Mouse (Mus musculus) lung, postnatal 0 days (tissue): Measurements from ENCODE around the gene Prep. TPM values are rescaled to one million over a fixed set of nuclear protein-coding genes. Genes with fewer than 3 reads are reported as not detected.

ENCODE experiments used
- ATAC-seq: fragments of 200-750 bp; cut with Nextera tagmentation; 2 replicates; pipeline ENCODE4 v1.8.0; 2017; ENCODE audit warnings: moderate library complexity
- DNase-seq: peaks from one replicate; pipeline ENCODE4 v3.0.0-alpha.2; 2016; ENCODE audit warnings: low spot score
- H3K27ac ChIP-seq: fragments of 300-500 bp; sonication (generic); 2 replicates; pipeline ENCODE4 v1.5.1; 2014; ENCODE audit warnings: antibody characterized with exemption, mild to moderate bottlenecking, low read length, mixed read lengths
- H3K27me3 ChIP-seq: fragments of 300-500 bp; sonication (generic); replicated peaks from 2 replicates; pipeline ENCODE4 v1.6.1; 2014; ENCODE audit warnings: low read length, mixed read lengths; ENCODE audit not compliant: insufficient read depth
- H3K36me3 ChIP-seq: fragments of 300-500 bp; sonication (generic); 2 replicates; pipeline ENCODE4 v1.6.1; 2014; ENCODE audit warnings: low read length, mixed read lengths; ENCODE audit not compliant: insufficient read depth
- H3K4me1 ChIP-seq: fragments of 300-500 bp; sonication (generic); 2 replicates; pipeline ENCODE4 v1.6.1; 2014; ENCODE audit warnings: antibody characterized with exemption, low read depth, low read length, mixed read lengths; ENCODE audit not compliant: insufficient read depth
- H3K4me2 ChIP-seq: fragments of 300-500 bp; sonication (generic); replicated peaks from 2 replicates; pipeline ENCODE4 v1.6.1; 2014; ENCODE audit warnings: low read depth, mild to moderate bottlenecking, low read length, moderate library complexity, mixed read lengths
- H3K4me3 ChIP-seq: fragments of 300-500 bp; sonication (generic); 2 replicates; pipeline ENCODE4 v1.5.1; 2014; ENCODE audit warnings: low read depth, low read length
- H3K9ac ChIP-seq: fragments of 300-500 bp; sonication (generic); replicated peaks from 2 replicates; pipeline ENCODE4 v1.6.1; 2014; ENCODE audit warnings: low read depth, mild to moderate bottlenecking
- H3K9me3 ChIP-seq: fragments of 300-500 bp; sonication (generic); 2 replicates; pipeline ENCODE4 v1.6.1; 2016; ENCODE audit warnings: low read length, mixed read lengths
- CTCF ChIP-seq: IDR thresholded peaks from 2 replicates; pipeline ENCODE4 v1.5.1; 2016; ENCODE audit warnings: antibody characterized with exemption, mild to moderate bottlenecking
- EP300 ChIP-seq: IDR thresholded peaks from 2 replicates; pipeline ENCODE4 v1.6.1; 2016; ENCODE audit warnings: antibody characterized with exemption, mild to moderate bottlenecking, control low read depth
- WGBS: fragments of 180-500 bp; shearing (Covaris S2); extraction: QIAGEN DNeasy Blood & Tissue Kit; methylation state at CpG from one replicate; pipeline ENCODE4 v1.1.7; 2014; 5-methylcytosine and 5-hydroxymethylcytosine counted together
- polyA plus RNA-seq: library from polyadenylated mRNA; unstranded; fragments of >200 nt; fragmentation: Nextera tagmentation; extraction: Ambion mirVana; gene quantifications from 2 replicates; pipeline ENCODE4 v1.2.1, GENCODE M21; 2015

Prep gene
- polyA plus RNA-seq, 1 experiment from 2014 or later: 20.1 TPM

DNA sequence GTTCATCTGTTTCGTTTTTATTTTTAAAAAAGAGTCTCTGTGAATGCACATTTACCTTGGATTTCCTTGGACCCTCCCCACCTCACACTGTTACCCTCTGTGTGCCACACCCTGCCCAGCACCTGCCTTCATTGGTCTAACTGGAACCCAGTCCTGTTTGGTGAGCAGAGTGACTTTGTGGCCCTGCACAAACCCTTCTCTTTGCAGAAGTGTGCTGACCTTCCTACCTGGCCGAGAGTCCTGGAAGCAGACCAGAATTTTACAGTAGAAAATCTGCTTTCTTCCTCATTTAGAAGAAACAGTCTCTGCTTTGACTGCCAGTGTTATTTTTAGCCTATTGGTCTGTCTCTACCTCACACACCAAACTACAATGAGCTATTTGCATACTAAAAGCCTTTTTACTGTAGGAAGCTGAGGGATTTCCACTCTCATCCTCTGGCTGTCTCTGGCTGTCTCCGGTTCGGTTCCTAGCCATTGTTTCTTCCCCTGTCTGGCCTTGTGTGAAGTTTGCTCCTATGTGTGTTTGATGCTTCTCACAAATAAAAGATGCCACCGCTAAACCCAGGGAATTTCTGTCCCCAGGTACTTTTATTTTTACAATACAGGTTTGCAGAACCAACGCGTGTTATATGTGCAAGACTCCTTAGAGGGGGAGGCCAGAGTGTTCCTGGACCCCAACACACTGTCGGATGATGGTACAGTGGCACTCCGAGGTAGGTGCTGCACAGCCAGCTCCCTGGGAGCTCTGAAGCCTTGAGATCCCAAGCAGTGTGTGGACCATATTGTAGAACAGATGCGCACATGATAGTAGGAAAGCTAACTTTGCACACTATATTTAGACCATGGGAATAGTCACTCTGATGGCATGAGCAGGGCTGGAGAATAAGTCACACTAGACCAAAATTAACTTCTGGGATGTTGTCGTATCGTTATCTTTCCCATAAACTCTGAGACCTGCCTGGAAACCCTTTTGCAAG, 25.4 kb downstream of the Prep start:
- TF ChIP-seq EP300 (no peak), CTCF (no peak)
- no peak overlapping the region for H3K9ac ChIP-seq
- peak overlapping the region; percentile 16 for H3K27ac ChIP-seq
- no peak overlapping the region for H3K4me3 ChIP-seq
- no peak for DNase-seq
- no peak for ATAC-seq
- 81% methylated on average over 12 of the region's 12 CpGs for WGBS
- no peak overlapping the region for H3K4me2 ChIP-seq
- no peaks in the 10 kb centered on the region for H3K9me3 ChIP-seq
- H3K27me3 ChIP-seq: no peaks in the 10 kb centered on the region
- peaks cover 13% of the 10 kb centered on the region for H3K36me3 ChIP-seq
- H3K4me1 ChIP-seq: no peaks in the 10 kb centered on the region

- WGBS: 96% methylated on average over 2 of the region's 2 CpGs
- Histone ChIP-seq H3K4me2 (no peak overlapping the region), H3K4me3 (no peak overlapping the region), H3K9me3 (no peaks in the 10 kb centered on the region), H3K9ac (no peak overlapping the region), H3K27me3 (no peaks in the 10 kb centered on the region), H3K4me1 (no peaks in the 10 kb centered on the region), H3K36me3 (peaks cover 21% of the 10 kb centered on the region), H3K27ac (no peak overlapping the region)
- ATAC-seq (no peak), DNase-seq (peak; percentile 46)
- TF ChIP-seq EP300 (no peak), CTCF (peak; percentile 54; the same call in 1 of the 2 replicates)
Observed at GRCm38 (mm10) chr10:45098751-45099150, 31.7 kb downstream of the Prep start.

GRCm38 (mm10) chr10:45100473-45100872, 33.5 kb downstream of the Prep start:
- H3K27me3 ChIP-seq: no peaks in the 10 kb centered on the region
- ATAC-seq (no peak), DNase-seq (no peak)
- WGBS: 60% methylated on average over 11 of the region's 11 CpGs
- no peak overlapping the region for H3K9ac ChIP-seq
- H3K9me3 ChIP-seq: no peaks in the 10 kb centered on the region
- no peak overlapping the region for H3K4me2 ChIP-seq
- no peaks in the 10 kb centered on the region for H3K4me1 ChIP-seq
- TF ChIP-seq EP300: no peak
- TF ChIP-seq CTCF: no peak
- no peak overlapping the region for H3K4me3 ChIP-seq
- H3K27ac ChIP-seq: no peak overlapping the region
- H3K36me3 ChIP-seq: peaks cover 13% of the 10 kb centered on the region; the same call in 1 of the 2 replicates

DNA sequence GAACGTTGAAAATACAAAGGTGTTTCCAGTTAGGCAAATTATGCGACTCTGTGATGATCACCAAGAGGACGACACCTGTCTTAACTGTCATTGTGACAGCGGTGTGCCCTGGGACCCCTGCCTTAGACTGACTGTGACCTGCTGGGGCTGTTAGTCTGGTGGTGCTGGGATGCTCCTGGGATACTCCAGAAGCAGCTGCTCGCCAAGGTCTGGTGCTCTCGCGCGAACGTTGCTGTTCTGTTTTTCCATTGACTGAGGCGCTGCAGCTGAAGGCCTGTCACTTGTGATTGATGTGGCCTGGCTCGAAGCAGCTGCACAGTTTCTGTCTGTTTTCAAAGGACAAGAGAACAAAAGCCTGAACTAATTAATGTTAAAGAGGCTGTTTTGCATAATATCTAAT, 36.2 kb downstream of the Prep start:
- Histone ChIP-seq H3K4me3 (no peak overlapping the region), H3K27ac (no peak overlapping the region), H3K27me3 (no peaks in the 10 kb centered on the region), H3K9ac (no peak overlapping the region), H3K4me1 (no peaks in the 10 kb centered on the region), H3K9me3 (no peaks in the 10 kb centered on the region), H3K36me3 (0 out of 2 replicates have a peak, but pooled peaks cover 5% of the 10 kb centered on the region), H3K4me2 (no peak overlapping the region)
- ATAC-seq (no peak), DNase-seq (no peak)
- TF ChIP-seq EP300 (no peak), CTCF (no peak)
- 53% methylated on average over 11 of the region's 11 CpGs for WGBS

DNA sequence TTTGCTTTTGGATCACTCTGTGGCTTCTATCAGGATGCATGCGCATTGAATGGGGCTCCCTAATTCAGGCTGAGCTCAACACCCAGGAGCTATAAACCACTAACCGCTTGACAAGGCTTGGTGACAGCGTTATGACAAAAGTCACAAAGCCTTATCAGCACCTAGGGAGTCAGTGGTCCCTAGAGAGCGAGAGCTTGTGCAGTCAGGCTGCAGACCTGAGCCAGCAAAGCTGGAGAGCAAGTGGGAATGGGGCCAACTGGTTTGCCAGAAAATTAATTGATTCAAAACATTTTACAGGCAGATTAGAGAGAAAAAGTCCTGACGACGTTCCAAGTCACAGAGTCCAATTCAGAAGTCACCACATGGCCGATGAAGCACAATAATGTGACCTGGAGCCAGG, 37.1 kb downstream of the Prep start:
- Histone ChIP-seq H3K4me1 (no peaks in the 10 kb centered on the region), H3K4me3 (no peak overlapping the region), H3K27me3 (no peaks in the 10 kb centered on the region), H3K36me3 (peaks cover 11% of the 10 kb centered on the region; the same call in 1 of the 2 replicates), H3K4me2 (no peak overlapping the region), H3K27ac (no peak overlapping the region), H3K9me3 (no peaks in the 10 kb centered on the region), H3K9ac (no peak overlapping the region)
- WGBS: 62% methylated on average over 7 of the region's 7 CpGs
- DNase-seq (no peak), ATAC-seq (no peak)
- no peak for TF ChIP-seq EP300
- no peak for TF ChIP-seq CTCF

DNA sequence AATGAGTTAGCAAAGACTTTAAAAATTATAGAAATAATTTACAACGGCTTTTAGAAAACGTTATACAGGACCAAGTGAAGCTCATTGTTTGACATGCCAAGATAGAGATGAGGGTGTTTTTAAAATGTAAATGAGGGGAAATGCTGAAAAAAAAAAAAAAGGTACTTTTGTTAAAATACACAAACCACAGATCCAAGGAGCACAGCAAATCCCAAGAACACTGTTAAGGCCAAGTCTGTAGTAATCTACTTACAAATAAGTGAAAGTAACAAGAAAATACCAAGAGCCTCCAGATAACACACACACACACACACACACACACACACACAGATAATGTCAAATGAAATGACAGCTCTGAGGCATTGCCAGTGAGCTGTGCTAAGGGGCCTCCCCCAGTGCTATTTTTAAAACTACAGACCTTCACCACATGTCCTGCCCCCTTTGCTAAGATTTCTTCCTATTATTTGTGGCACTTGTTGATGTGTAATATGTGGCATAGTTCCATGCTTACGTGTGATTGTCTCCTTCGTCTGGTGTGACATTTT, 37.6 kb downstream of the Prep start:
- 59% methylated on average over 4 of the region's 4 CpGs for WGBS
- Histone ChIP-seq H3K4me1 (no peaks in the 10 kb centered on the region), H3K9ac (no peak overlapping the region), H3K4me3 (no peak overlapping the region), H3K27me3 (no peaks in the 10 kb centered on the region), H3K9me3 (no peaks in the 10 kb centered on the region), H3K27ac (no peak overlapping the region), H3K36me3 (peaks cover 13% of the 10 kb centered on the region; the same call in 1 of the 2 replicates), H3K4me2 (no peak overlapping the region)
- TF ChIP-seq EP300: no peak
- TF ChIP-seq CTCF: no peak
- no peak for ATAC-seq
- no peak for DNase-seq
